Mouse (Mus musculus) spleen, embryonic (tissue): ENCODE results near the gene Nccrp1.
"Not testable (repeated sequence)": the region's sequence is repeated elsewhere in the genome, so short reads cannot be mapped to it uniquely, and the experiment has no call there.

ENCODE experiments used
- CTCF ChIA-PET: fragments of 350-600 bp; sonication (Branson Sonifier 250); formaldehyde crosslinking; loops from one replicate; lab custom pipeline; 2022; lab: Charles Lee

The Nccrp1 gene

GRCm38 (mm10) chr7:28570291-28570981 lies 23.4 kb upstream of the Nccrp1 start:
- CTCF ChIA-PET, result interaction anchor here (0.5 to 2.1 kb wide), 5 partner anchors 25 to 56 kb away, joined by 3 to 7 read pairs (median 3); no protein-coding TSS in a partner anchor

GRCm38 (mm10) chr7:28568253-28568652 lies 21.2 kb upstream of the Nccrp1 start:
- CTCF ChIA-PET, result interaction anchor here (0.6 to 2.1 kb wide), 3 partner anchors 30 to 35 kb away, joined by 3 to 7 read pairs (median 5); partner anchors contain the start of genes Pak4 and Samd4b

DNA sequence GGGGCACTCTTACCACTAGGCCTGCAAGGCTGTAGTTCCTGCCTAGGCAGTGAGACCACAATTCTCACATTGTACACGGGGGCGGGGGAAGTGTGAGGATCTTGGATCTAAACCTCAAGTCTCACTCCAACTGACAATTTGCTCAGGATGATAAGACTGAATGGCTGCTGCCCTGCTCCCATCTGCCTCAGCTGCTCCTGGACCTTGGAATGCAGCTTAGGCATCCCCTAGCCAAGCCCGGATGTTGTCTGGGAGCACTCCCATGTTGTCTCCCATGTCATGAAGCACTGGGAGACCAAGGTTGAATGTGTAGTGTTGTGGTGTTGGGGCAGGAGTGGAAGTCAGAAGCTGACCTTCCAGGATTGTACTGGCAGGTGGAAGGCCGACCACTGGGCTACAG lies 20.5 kb upstream of the Nccrp1 start:
- CTCF ChIA-PET, result interaction anchor here (0.7 kb wide), 1 partner anchor 158 kb away, joined by 3 read pairs; no protein-coding TSS in a partner anchor

DNA sequence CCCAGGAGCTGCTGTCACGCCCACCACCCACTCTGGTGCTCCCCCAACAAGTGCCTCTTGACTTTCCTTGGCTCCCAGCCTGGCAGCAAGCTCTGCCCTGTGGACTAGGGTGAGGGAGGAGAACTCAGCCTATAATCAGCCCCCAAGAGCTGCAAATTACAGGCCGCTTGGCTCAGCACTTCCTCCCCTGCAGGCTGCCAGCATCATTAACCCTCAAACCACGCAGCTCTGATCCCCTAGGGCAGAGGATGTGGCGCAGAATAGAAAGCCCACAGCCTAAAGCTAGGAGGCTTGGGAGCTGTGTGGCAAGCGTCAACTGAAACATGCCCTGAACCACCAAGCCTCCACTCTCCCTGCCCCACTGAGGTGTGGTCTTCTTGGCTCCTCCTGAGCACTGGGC lies 18.4 kb upstream of the Nccrp1 start:
- CTCF ChIA-PET, result no interaction called here

DNA sequence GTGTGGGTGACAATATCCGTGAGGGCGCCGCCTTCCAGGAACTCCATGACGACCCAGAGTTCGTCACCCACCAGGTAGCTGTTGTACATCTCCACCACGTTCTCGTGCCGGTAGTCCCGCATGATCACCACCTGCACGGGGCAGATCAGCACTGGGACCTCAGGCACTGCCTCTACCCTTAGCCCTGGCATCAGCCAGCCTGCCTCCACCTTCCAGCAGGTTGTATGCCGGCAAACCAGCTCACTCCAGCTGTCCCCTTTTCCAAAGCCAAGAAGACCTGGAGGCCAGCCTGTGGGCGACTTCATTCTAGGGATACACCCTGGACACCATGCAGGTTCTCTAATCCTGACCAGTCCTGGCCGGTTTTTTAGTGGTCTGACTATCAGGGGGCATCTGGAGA lies 15.9 kb upstream of the Nccrp1 start:
- CTCF ChIA-PET, result no interaction called here

DNA sequence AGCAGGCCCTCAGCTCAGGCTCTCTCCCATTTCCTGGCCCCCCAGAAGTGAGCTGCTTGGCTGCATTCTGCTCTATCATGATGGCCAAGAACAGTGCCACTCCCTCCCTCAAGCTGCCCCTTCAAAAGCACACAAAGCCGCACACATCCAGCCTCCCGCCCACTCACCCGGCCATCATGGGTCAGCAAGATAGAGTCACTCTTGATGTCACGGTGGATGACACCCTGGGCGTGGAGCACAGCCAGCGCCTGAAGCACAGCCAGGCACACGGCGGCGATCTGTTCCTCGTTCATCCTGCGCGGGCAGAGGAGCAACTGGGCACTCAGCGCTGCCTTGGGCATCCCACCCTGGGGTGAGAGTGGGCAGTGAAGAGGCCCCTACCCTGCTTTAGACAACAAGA lies 15.3 kb upstream of the Nccrp1 start:
- CTCF ChIA-PET, result no interaction called here

DNA sequence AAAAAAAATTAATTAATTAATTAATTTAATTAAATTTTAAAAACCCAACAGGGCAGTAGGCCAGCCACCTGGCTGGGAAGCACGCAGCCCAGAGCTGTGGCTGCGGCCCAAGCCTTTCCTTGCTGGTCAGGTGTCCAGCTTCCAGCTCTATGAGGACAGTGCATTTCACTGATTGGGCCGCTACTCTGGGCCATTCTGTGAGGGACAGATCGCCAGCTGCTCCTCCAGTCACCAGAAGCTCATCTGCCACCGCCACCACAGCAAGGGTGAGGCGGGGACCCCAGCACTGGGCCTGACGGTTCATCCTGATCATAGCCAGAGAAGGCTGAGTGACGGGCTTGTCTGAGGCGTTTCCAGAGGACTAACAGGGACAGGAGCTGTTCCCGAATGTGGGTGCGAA lies 14.9 kb upstream of the Nccrp1 start:
- CTCF ChIA-PET, result no interaction called here

DNA sequence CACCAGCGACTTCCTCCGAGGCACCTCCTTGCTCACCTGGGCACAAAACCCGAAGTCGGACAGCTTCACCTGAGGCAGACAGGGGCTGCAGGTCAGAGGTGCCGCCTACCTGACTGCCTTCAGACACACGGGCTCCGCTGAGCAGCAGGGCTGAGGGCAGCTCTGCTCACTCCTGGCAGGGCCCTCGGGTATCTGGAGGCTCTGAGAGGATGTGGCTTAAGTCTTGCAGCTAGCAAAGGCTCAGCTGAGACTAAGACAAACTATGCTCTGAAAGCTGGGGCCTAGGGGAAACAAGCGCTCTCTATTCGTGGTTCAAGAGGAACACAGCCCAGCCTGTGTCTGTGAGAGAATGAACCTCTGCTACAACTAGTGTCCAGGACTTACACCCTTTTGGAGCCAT lies 13.8 kb upstream of the Nccrp1 start:
- CTCF ChIA-PET, result no interaction called here

GRCm38 (mm10) chr7:28558486-28558885 lies 11.4 kb upstream of the Nccrp1 start:
- CTCF ChIA-PET, result no interaction called here

GRCm38 (mm10) chr7:28557708-28558107 lies 10.7 kb upstream of the Nccrp1 start:
- CTCF ChIA-PET, result no interaction called here

DNA sequence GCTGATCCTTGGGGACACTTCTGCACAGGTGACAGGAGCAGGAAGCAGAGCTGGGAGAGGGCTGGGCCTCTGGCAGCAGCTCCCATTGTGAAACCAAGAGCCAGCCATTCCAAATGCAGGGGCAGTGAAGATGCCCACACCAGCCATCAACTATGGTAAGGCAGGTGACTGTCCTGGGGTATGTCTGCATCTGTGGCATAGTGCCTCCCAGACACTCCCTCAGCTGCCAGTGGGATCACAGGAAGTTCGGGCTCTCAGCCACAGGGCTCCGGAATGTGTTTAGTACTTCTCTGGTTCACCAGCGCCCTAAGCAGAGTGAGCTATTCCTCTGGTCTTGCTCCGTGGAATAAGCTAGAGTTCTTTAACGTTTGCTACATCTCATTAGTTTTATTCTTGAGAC lies 10.0 kb upstream of the Nccrp1 start:
- CTCF ChIA-PET, result no interaction called here

GRCm38 (mm10) chr7:28555939-28556535 lies 9.0 kb upstream of the Nccrp1 start:
- CTCF ChIA-PET, result no interaction called here

DNA sequence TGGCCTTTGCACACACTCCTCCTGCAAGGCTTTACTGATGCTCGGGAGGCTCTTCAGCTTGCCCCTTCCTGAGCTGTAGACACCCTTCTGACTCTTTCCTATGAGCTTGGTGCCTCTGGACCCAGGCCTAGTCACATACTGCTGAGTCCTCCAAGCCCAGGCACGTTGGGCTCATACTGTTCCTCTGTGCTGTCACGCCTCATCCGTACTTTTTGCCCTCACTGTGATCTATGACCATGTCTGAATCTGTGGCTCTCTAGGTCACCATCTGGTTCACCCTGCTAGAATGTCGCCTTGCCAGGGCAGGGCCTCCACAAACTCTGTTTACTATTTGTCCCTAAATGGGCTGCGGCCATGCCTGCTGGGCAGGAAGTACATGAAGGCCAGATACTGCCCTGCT lies 6.0 kb upstream of the Nccrp1 start:
- CTCF ChIA-PET, result no interaction called here

DNA sequence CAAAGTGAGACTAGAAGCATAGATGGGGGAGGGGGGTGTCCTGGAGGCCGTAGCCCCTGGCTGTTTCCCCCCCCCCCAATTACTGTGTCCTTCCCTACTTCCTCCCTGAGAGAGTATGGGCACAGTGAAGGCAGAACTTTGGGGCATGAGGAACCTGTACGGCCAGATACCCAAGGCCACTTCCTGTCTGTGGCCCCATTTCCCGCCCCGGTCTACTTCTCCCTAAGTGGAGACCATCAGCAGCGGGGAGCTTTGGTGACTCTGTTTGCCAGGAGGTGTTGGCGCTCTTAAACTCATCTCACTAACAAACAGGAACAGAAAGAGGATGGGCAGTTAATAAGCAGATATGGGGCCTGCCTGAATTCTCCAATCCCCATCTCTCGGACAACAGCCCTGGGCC lies 574 bp upstream of the Nccrp1 start:
- CTCF ChIA-PET, result no interaction called here

- CTCF ChIA-PET, result no interaction called here
These were observed 405 bp downstream of the Nccrp1 start for GRCm38 (mm10) chr7:28546649-28547048.

GRCm38 (mm10) chr7:28545891-28546210 lies 1.2 kb downstream of the Nccrp1 start:
- CTCF ChIA-PET, result no interaction called here

GRCm38 (mm10) chr7:28545048-28545890 lies 1.8 kb downstream of the Nccrp1 start:
- CTCF ChIA-PET, result interaction anchor here (0.6 kb wide), 1 partner anchor 125 kb away, joined by 3 read pairs; no protein-coding TSS in a partner anchor

DNA sequence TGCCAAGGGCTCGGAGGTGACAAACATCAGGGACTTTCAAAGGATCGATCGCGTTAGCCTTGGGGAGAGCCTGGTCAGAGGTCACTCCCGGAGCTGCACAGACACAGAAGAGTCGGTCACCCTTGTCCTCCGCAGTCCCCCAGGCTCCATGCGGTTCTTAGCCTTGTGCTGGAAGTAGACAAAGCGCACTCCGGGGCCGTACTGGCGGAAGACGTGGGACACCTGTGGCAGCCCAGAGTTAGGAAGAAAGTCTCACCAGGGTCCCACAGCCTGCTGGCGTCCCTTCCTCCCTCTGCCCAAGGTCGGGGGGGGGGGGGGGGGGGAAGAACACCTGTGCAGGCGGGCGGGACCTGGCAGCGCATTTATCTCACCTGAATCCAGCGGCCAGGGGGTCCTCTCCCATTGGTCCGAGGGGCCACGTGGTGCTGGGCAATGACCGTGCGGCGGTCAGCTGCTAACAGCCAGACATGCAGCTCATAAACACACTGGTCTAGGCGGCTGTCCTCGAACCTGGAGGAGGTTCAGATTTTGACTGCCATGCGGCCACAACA lies 2.9 kb downstream of the Nccrp1 start:
- CTCF ChIA-PET, result no interaction called here

- CTCF ChIA-PET, result interaction anchor here (0.5 kb wide), 1 partner anchor 85 kb away, joined by 3 read pairs; no protein-coding TSS in a partner anchor
These were observed 6.5 kb downstream of the Nccrp1 start, which contains the start of gene Sycn for GRCm38 (mm10) chr7:28540526-28540925. Sycn (plus strand) TSS chr7:28540885.

DNA sequence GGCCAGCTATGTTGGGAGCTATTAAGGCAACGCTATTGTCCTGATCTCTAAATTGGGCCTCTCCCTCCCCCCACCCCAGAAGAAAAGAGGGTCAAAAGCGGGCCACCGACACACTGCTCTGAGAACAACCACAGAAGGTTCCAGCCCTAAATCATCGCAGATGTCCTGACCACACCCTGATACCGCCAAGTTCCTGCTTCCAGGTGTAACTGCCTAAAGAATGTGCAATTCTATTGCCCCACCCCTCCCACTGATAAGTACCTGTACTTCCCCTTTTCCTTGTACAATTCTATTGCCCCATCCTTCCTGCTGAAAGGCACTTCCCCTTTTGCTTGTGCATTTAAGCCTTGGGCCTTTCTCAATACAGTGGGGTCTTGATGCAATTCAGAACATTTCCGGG lies 8.2 kb downstream of the Nccrp1 start:
- CTCF ChIA-PET, result not testable (repeated sequence)

DNA sequence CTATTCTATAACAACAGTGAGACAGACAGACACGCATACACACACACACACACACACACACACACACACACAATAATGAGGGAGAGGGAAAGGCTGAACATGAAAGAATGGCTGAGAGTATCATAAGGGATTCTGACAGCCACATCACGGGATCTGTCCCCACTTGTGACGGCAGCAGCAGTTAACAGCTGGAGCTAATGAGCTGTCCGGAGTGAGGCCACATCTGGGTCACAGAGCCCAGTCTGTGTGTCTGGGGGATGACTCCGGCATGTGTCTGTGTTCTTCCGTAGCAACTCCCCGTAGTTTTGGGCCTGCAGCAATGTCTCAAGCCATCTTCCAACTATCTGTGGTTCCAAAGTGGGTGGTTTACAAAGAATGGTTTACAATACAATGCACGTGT lies 15.0 kb downstream of the Nccrp1 start:
- CTCF ChIA-PET, result interaction anchor here (0.5 kb wide), 1 partner anchor 90 kb away, joined by 3 read pairs; no protein-coding TSS in a partner anchor
